Mouse (Mus musculus): ENCODE results near the gene Abca2. TPM values are rescaled to one million over a fixed set of nuclear protein-coding genes. Genes with fewer than 3 reads are reported as not detected.

The Abca2 gene
- total and polyA plus RNA-seq, 2 experiments = 11.1 to 48.7 TPM

- H3K27ac ChIP-seq (replicated peaks; ENCODE audit: insufficient read depth, low read depth, low read length) = no peak overlapping the region
- H3K27me3 ChIP-seq (ENCODE audit: control insufficient read depth, insufficient read depth, low read length) = no peaks in the 10 kb centered on the region
- 52% methylated on average over 5 of the region's 5 CpGs for WGBS
- peaks cover 6% of the 10 kb centered on the region; the same call in 1 of the 2 replicates for H3K79me2 ChIP-seq (ENCODE audit: control insufficient read depth, insufficient read depth, low read length)
- peak overlapping the region; percentile 88; the same call in 1 of the 2 replicates for H3K9ac ChIP-seq (ENCODE audit: low read depth, low read length)
- DNase-seq (ENCODE audit: extremely low read depth, low read depth, low spot score) = no peak
- H3K4me3 ChIP-seq (ENCODE audit: insufficient read depth, low read depth, low read length) = no peak overlapping the region
- H3K4me1 ChIP-seq (ENCODE audit: control insufficient read depth, insufficient read depth, low read length) = peaks cover 3% of the 10 kb centered on the region; the same call in 1 of the 2 replicates
- no peak for TF ChIP-seq POLR2A (IDR thresholded peaks at IDR 0.05; ENCODE audit: extremely low read depth, insufficient read depth, low read length)
- H3K36me3 ChIP-seq (ENCODE audit: control insufficient read depth, insufficient read depth, low read length) = no peaks in the 10 kb centered on the region
These were observed 1.1 kb downstream of the Abca2 start for GRCm38 (mm10) chr2:25429435-25430180.

GRCm38 (mm10) chr2:25430395-25431233 is 2.1 kb downstream of the Abca2 start:
- Histone ChIP-seq H3K27me3 (ENCODE audit: control insufficient read depth, insufficient read depth, low read length) (no peaks in the 10 kb centered on the region), H3K27ac (replicated peaks; ENCODE audit: insufficient read depth, low read depth, low read length) (no peak overlapping the region), H3K4me3 (ENCODE audit: insufficient read depth, low read depth, low read length) (no peak overlapping the region), H3K36me3 (ENCODE audit: control insufficient read depth, insufficient read depth, low read length) (no peaks in the 10 kb centered on the region), H3K4me1 (ENCODE audit: control insufficient read depth, insufficient read depth, low read length) (peaks cover 3% of the 10 kb centered on the region; the same call in 1 of the 2 replicates), H3K9ac (ENCODE audit: low read depth, low read length) (no peak overlapping the region), H3K79me2 (ENCODE audit: control insufficient read depth, insufficient read depth, low read length) (peaks cover 6% of the 10 kb centered on the region; the same call in 1 of the 2 replicates)
- no peak for TF ChIP-seq POLR2A (IDR thresholded peaks at IDR 0.05; ENCODE audit: extremely low read depth, insufficient read depth, low read length)
- no peak for TF ChIP-seq CTCF (IDR thresholded peaks at IDR 0.05; ENCODE audit: low read depth, low read length)
- WGBS = 90% methylated on average over 17 of the region's 17 CpGs
- no peak for DNase-seq (ENCODE audit: extremely low read depth, low read depth, low spot score)

- no peaks in the 10 kb centered on the region for H3K27me3 ChIP-seq (ENCODE audit: control insufficient read depth, insufficient read depth, low read length)
- H3K4me1 ChIP-seq (ENCODE audit: control insufficient read depth, insufficient read depth, low read length) = peaks cover 3% of the 10 kb centered on the region; the same call in 1 of the 2 replicates
- 58% methylated on average over 6 of the region's 6 CpGs for WGBS
- no peak overlapping the region for H3K9ac ChIP-seq (ENCODE audit: low read depth, low read length)
- TF ChIP-seq POLR2A (IDR thresholded peaks at IDR 0.05; ENCODE audit: extremely low read depth, insufficient read depth, low read length) (no peak), CTCF (IDR thresholded peaks at IDR 0.05; ENCODE audit: low read depth, low read length) (no peak)
- H3K27ac ChIP-seq (replicated peaks; ENCODE audit: insufficient read depth, low read depth, low read length) = no peak overlapping the region
- no peaks in the 10 kb centered on the region for H3K36me3 ChIP-seq (ENCODE audit: control insufficient read depth, insufficient read depth, low read length)
- H3K4me3 ChIP-seq (ENCODE audit: insufficient read depth, low read depth, low read length) = no peak overlapping the region
- peak; percentile 17 for DNase-seq (ENCODE audit: extremely low read depth, low read depth, low spot score)
- peaks cover 6% of the 10 kb centered on the region; the same call in 1 of the 2 replicates for H3K79me2 ChIP-seq (ENCODE audit: control insufficient read depth, insufficient read depth, low read length)
These were observed 2.9 kb downstream of the Abca2 start for GRCm38 (mm10) chr2:25431308-25431855.

GRCm38 (mm10) chr2:25432326-25433098 is 4.0 kb downstream of the Abca2 start:
- Histone ChIP-seq H3K27me3 (ENCODE audit: control insufficient read depth, insufficient read depth, low read length) (no peaks in the 10 kb centered on the region), H3K4me1 (ENCODE audit: control insufficient read depth, insufficient read depth, low read length) (peaks cover 3% of the 10 kb centered on the region; the same call in 1 of the 2 replicates), H3K36me3 (ENCODE audit: control insufficient read depth, insufficient read depth, low read length) (no peaks in the 10 kb centered on the region), H3K4me3 (ENCODE audit: insufficient read depth, low read depth, low read length) (no peak overlapping the region), H3K79me2 (ENCODE audit: control insufficient read depth, insufficient read depth, low read length) (peaks cover 6% of the 10 kb centered on the region; the same call in 1 of the 2 replicates), H3K27ac (replicated peaks; ENCODE audit: insufficient read depth, low read depth, low read length) (no peak overlapping the region), H3K9ac (ENCODE audit: low read depth, low read length) (no peak overlapping the region)
- TF ChIP-seq POLR2A (IDR thresholded peaks at IDR 0.05; ENCODE audit: extremely low read depth, insufficient read depth, low read length) (no peak), CTCF (IDR thresholded peaks at IDR 0.05; ENCODE audit: low read depth, low read length) (no peak)
- WGBS = 92% methylated on average over 11 of the region's 11 CpGs
- DNase-seq (ENCODE audit: extremely low read depth, low read depth, low spot score) = no peak

GRCm38 (mm10) chr2:25433101-25433500 is 4.6 kb downstream of the Abca2 start:
- peaks cover 3% of the 10 kb centered on the region; the same call in 1 of the 2 replicates for H3K4me1 ChIP-seq (ENCODE audit: control insufficient read depth, insufficient read depth, low read length)
- TF ChIP-seq CTCF (IDR thresholded peaks at IDR 0.05; ENCODE audit: low read depth, low read length) (no peak), POLR2A (IDR thresholded peaks at IDR 0.05; ENCODE audit: extremely low read depth, insufficient read depth, low read length) (no peak)
- 93% methylated on average over 17 of the region's 17 CpGs for WGBS
- peaks cover 6% of the 10 kb centered on the region; the same call in 1 of the 2 replicates for H3K79me2 ChIP-seq (ENCODE audit: control insufficient read depth, insufficient read depth, low read length)
- H3K36me3 ChIP-seq (ENCODE audit: control insufficient read depth, insufficient read depth, low read length) = no peaks in the 10 kb centered on the region
- no peak for DNase-seq (ENCODE audit: extremely low read depth, low read depth, low spot score)
- H3K4me3 ChIP-seq (ENCODE audit: insufficient read depth, low read depth, low read length) = no peak overlapping the region
- H3K27ac ChIP-seq (replicated peaks; ENCODE audit: insufficient read depth, low read depth, low read length) = no peak overlapping the region
- no peak overlapping the region for H3K9ac ChIP-seq (ENCODE audit: low read depth, low read length)
- no peaks in the 10 kb centered on the region for H3K27me3 ChIP-seq (ENCODE audit: control insufficient read depth, insufficient read depth, low read length)
